Mouse (Mus musculus): ENCODE measurements around the gene Sypl.

DNA sequence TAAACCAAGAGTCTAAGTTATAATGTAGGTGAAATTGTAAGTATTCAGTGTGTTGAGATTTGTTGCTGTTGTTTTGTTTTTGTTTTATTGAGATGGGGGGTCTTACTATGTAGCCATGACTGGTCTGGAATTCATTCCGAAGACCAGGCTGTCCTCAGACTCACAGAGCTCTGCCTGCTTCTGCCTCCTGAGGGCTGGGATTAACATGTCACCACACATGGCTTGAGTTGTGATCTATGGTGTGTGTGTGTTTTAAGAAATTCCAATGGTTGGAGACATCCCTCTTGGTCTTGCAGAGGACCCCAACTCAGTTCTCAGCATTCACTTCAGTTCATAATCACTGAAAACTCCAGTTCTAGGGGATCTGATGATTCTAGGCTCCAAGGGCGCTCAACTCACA is 53.5 kb downstream of the Sypl start:
- TF ChIP-seq POLR2A (IDR thresholded peaks at IDR 0.05; ENCODE audit: borderline replicate concordance, extremely low read depth, insufficient read depth, insufficient read length, poor library complexity, severe bottlenecking) (no peak), CTCF (IDR thresholded peaks at IDR 0.05; ENCODE audit: borderline replicate concordance, extremely low read depth, insufficient read depth, insufficient read length) (no peak)
